Mouse (Mus musculus) C2C12 (cell line): ENCODE measurements around the gene Ucn. TPM values are rescaled to one million over a fixed set of nuclear protein-coding genes. Genes with fewer than 3 reads are reported as not detected.

ENCODE experiments used
- H3K27me3 ChIP-seq: one replicate; pipeline ENCODE4 v1.6.1; 2011; ENCODE audit not compliant: control insufficient read depth, insufficient read depth, insufficient read length
- H3K36me3 ChIP-seq: one replicate; pipeline ENCODE4 v1.6.1; 2011; ENCODE audit not compliant: control insufficient read depth, insufficient read depth
- H3K4me3 ChIP-seq: one replicate; pipeline ENCODE4 v1.5.1; 2011; ENCODE audit warnings: mild to moderate bottlenecking, control low read depth; ENCODE audit not compliant: poor library complexity, insufficient read depth, severe bottlenecking
- H3K79me2 ChIP-seq: one replicate; pipeline ENCODE4 v1.6.1; 2011; ENCODE audit not compliant: control insufficient read depth, insufficient read depth
- H3K79me3 ChIP-seq: one replicate; pipeline ENCODE4 v1.6.1; 2011; ENCODE audit warnings: low read depth, control low read depth
- H3ac ChIP-seq: one replicate; pipeline ENCODE3; 2011; ENCODE audit warnings: low read depth; ENCODE audit not compliant: control insufficient read depth, insufficient read length
- CEBPB ChIP-seq: IDR thresholded peaks from one replicate; pipeline ENCODE4 v1.6.1; 2011; ENCODE audit warnings: low read depth, mild to moderate bottlenecking, control low read depth, moderate library complexity
- CTCF ChIP-seq: IDR thresholded peaks from one replicate; pipeline ENCODE4 v1.5.1; 2011; ENCODE audit not compliant: control insufficient read depth, insufficient read depth, insufficient read length
- FOSL1 ChIP-seq: IDR thresholded peaks from one replicate; pipeline ENCODE4 v1.8.0; 2011; ENCODE audit warnings: mild to moderate bottlenecking, low read length; ENCODE audit not compliant: poor library complexity, insufficient read depth, severe bottlenecking
- MAX ChIP-seq: IDR thresholded peaks from one replicate; pipeline ENCODE4 v1.6.1; 2011; ENCODE audit warnings: mild to moderate bottlenecking, control low read depth
- MYOD1 ChIP-seq: IDR thresholded peaks from one replicate; pipeline ENCODE4 v1.6.1; 2011; ENCODE audit warnings: low read depth; ENCODE audit not compliant: control insufficient read depth, insufficient read length
- MYOG ChIP-seq: IDR thresholded peaks from one replicate; pipeline ENCODE4 v1.6.1; 2011; ENCODE audit not compliant: control insufficient read depth, insufficient read length; ENCODE audit errors: extremely low read depth
- USF1 ChIP-seq: IDR thresholded peaks from one replicate; pipeline ENCODE4 v1.6.1; 2011; ENCODE audit warnings: low read depth, mild to moderate bottlenecking, control low read depth, moderate library complexity
- polyA plus RNA-seq: library from polyadenylated mRNA; unstranded; fragments of >200 nt; fragmentation: generic; extraction: Trizol; gene quantifications from one replicate; pipeline ENCODE4 v1.2.1, GENCODE M21; 2012; ENCODE audit warnings: missing spikeins

The Ucn gene
- polyA plus RNA-seq, 1 experiment: not detected

- Histone ChIP-seq H3ac (no peak overlapping the region), H3K36me3 (no peaks in the 10 kb centered on the region), H3K79me3 (no peaks in the 10 kb centered on the region), H3K79me2 (peaks cover 5% of the 10 kb centered on the region), H3K27me3 (no peaks in the 10 kb centered on the region), H3K4me3 (no peak overlapping the region)
- TF ChIP-seq USF1 (no peak), CEBPB (no peak), CTCF (no peak), FOSL1 (no peak), MYOG (no peak), MYOD1 (no peak), MAX (no peak)
Observed at GRCm38 (mm10) chr5:31121111-31121510, 17.5 kb downstream of the Ucn start.

- Histone ChIP-seq H3K36me3 (no peaks in the 10 kb centered on the region), H3K79me3 (no peaks in the 10 kb centered on the region), H3ac (no peak overlapping the region), H3K27me3 (no peaks in the 10 kb centered on the region), H3K4me3 (peak overlapping the region; percentile 11), H3K79me2 (peaks cover 5% of the 10 kb centered on the region)
- no peak for TF ChIP-seq MAX
- TF ChIP-seq CTCF: no peak
- TF ChIP-seq MYOG: no peak
- no peak for TF ChIP-seq USF1
- no peak for TF ChIP-seq MYOD1
- no peak for TF ChIP-seq CEBPB
- no peak for TF ChIP-seq FOSL1
Observed at GRCm38 (mm10) chr5:31116912-31117311, 21.7 kb downstream of the Ucn start.

GRCm38 (mm10) chr5:31116354-31116753, 22.3 kb downstream of the Ucn start, which contains the start of gene Trim54:
Gene Trim54, plus strand, starts transcription at chr5:31116712.
- Histone ChIP-seq H3K36me3 (no peaks in the 10 kb centered on the region), H3K27me3 (no peaks in the 10 kb centered on the region), H3K79me2 (peaks cover 5% of the 10 kb centered on the region), H3K4me3 (peak within 1 kb of the TSS; percentile 11), H3K79me3 (no peaks in the 10 kb centered on the region), H3ac (no peak within 1 kb of the TSS)
- TF ChIP-seq CTCF: no peak
- no peak for TF ChIP-seq CEBPB
- TF ChIP-seq MAX: no peak
- no peak for TF ChIP-seq USF1
- TF ChIP-seq MYOD1: peak; percentile 55
- no peak for TF ChIP-seq MYOG

- H3K79me2 ChIP-seq: no peaks in the 10 kb centered on the region
- H3K79me3 ChIP-seq: no peaks in the 10 kb centered on the region
- no peak overlapping the region for H3ac ChIP-seq
- no peaks in the 10 kb centered on the region for H3K36me3 ChIP-seq
- H3K27me3 ChIP-seq: peaks cover 11% of the 10 kb centered on the region
- TF ChIP-seq MYOD1 (no peak), MYOG (no peak), CEBPB (no peak), USF1 (no peak), FOSL1 (no peak), MAX (no peak)
- H3K4me3 ChIP-seq: no peak overlapping the region
Observed at GRCm38 (mm10) chr5:31110781-31111180, 27.8 kb downstream of the Ucn start.

DNA sequence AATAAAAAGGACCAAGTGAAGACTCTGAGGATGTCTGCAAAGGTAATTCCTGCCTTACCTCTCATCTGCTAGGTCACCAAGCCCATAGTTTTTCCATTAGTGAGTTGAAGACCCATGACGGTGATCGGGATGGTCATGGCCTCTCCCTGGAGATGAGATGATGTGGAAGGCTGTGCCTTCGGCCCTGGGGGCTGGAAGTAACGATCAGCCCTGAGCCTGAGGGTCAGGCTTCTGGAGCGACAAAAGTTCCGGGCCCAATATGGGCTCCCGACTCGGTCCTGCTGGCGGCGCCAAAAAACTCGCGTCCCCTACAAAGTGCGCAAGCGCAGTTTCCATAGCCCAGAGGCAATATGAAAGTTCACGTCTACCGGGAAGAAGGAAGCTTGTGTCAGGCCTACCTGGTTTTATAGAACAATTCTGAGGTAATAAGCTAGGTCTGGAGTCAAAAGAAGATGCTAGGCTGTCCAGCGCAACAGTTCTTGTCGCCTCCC, 30.6 kb downstream of the Ucn start, which contains the start of gene Slc30a3:
Slc30a3 (minus strand) TSS at position 238 of the 491 bp plus-strand sequence.
- no peaks in the 10 kb centered on the region for H3K79me2 ChIP-seq

More for the DNA sequence above, 30.6 kb downstream of the Ucn start, which contains the start of gene Slc30a3:
- H3K36me3 ChIP-seq: no peaks in the 10 kb centered on the region
- TF ChIP-seq USF1 (no peak), FOSL1 (no peak), MYOG (no peak), CEBPB (no peak), MYOD1 (no peak), CTCF (no peak), MAX (no peak)
- H3K27me3 ChIP-seq: peaks cover 28% of the 10 kb centered on the region
- no peaks in the 10 kb centered on the region for H3K79me3 ChIP-seq
- no peak within 1 kb of the TSS for H3K4me3 ChIP-seq
- no peak within 1 kb of the TSS for H3ac ChIP-seq
